Mouse (Mus musculus): ENCODE results near the gene Trim12c.
"Not testable (repeated sequence)": the region's sequence is repeated elsewhere in the genome, so short reads cannot be mapped to it uniquely, and the experiment has no call there.

The Trim12c gene

DNA sequence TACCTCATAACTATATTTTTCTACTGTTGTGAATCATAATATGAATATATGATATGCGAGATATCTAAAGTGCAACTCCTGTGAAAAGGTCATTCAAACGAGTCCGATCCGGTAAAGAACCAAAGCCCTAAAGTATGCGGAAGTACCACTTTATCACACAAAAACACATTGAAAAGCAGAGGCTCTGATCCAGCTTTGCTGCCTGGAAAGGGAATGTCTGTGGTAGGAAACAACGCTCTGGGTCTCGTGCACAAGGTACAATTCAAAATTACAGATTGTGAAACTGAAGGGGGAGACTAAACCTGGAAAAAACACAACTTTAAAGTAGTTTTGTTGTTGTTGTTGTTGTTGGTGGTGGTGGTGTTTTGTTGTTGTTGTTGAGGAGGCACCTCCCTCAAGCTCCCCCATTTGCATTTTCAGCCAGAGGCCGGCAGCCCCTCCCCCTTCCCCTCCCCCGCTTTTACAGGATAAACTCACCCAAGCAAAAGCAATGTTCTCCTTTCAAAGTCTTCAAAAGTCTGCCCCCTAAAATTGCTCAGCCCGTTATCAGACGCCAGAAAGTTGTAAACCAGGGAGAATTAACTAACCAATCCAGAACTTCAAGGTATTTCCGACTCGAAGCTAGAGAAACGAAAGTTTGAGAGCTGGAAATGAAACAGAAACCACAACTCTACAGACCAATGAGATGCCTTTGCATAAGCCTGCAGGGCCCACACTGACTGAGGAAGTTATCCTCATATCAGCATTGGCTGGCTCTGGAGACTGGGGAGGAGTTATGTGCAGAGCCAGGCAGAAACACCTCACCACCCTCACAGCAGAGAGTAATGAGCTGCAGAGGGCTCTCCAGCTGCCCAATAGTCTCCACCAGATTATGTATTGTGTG is at the start of gene Trim12c:
Trim12c (minus strand) TSS at position 646 of the 883 bp plus-strand sequence.
- peak; percentile 54 for DNase-seq (ENCODE audit: low spot score)

DNA sequence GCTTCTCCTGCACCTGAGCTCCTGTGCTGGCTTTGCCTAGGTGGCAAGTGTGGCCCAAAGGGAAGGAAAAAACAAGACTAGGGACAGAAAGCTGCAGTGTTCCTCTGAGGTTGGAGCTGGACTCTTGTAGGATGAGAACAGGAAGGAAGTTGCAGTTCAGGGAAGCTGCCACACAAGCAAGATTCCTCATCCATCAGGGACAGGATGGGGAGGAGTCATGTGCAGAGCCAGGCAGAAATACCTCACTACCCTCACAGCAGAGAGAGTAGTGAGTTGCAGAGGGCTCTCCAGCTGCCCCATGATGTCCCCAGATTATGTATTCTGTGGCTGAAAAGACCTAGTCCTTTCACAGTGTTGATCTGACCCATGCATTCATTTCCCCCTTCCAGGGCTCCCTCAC is 48.0 kb upstream of the Trim12c start:
- no peak for DNase-seq (ENCODE audit: low spot score)

DNA sequence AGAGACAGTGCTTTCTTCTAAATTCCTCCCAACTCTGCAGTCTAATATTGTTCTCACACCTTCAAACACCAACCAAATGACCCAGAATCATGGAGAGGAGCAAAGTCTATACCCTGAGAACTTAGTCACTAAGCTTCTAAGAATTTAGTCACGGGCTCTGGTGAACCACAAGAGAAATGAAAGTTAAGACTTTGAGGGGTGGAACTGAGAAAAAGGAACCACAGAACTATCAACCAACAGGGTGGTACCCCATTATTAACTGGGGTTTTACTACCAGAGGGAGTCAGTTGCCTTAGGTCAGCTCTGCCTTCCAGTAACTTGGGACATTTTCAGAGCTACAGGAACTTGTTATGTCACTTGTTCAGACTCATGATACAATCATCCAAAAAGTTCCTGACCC is 47.5 kb upstream of the Trim12c start, which contains the start of gene Trim30c:
Trim30c (minus strand) TSS at position 140 of the 400 bp plus-strand sequence.
- DNase-seq (ENCODE audit: low spot score) = no peak

DNA sequence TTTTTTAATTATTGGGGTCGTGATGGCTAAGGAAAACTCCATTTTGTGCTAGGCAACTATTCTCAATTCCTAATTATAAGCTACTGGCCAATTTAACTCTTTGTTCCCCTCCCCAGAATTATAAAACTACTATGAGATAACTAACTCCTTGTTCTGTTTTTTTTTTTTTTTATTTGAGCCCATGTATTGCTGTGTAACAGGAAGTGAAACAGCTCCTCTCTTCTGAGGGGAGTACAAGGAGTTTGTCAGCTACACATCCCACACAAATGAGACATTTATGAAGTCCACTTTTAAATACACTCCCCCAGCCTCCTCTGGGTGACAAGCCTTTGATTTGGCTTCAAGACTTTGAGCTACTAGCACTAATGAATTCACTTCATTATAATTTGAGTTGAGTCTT is 45.3 kb upstream of the Trim12c start:
- DNase-seq (ENCODE audit: low spot score) = no peak

DNA sequence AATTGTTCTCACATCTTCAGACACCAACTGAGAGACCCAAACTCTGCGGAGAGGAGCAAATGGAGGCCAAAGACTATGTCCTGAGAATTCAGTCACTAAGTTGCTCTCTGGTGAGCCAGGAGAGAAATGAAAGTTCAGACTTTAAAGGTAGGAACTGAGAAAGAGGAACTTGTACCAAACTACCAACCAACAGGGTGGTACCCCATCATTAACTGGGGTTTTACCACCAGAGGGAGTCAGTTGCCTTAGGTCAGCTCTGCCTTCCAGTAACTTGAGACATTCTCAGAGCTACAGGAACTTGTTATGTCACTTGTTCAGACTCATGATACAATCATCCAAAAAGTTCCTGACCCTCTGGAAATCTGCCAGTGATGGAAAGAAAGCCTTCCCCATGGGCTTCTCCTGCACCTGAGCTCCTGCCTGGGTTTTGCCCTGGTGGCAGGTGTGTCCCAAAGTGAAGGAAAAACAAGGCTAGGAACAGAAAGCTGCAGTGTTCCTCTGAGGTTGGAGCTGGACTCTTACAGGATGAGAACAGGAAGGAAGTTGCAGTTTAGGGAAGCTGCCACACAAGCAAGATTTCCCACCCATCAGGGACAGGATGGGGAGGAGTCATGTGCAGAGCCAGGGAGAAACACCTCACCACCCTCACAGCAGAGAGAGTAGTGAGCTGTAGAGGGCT is 16.7 kb upstream of the Trim12c start, which contains the start of gene Trim30b:
Trim30b (minus strand) TSS at position 149 of the 679 bp plus-strand sequence.
- no peak for DNase-seq (ENCODE audit: low spot score)

DNA sequence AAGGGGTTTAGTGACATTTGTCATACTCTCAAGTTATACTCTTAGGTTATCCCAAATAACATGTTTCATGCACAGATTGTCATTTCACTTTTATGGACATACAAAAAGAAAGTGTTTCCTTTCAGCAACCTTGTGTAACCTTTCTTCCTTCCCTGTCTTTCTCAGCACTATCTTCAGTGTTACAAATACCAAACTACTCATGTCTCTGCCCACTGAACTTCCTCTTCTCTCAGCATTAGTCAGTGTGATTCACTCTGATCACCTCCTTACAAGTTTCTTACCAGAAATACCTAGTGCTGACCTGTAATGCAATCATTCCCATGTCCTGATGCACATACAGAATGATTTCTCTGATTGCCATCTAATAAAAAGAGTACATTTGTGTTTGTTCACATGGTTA is 13.2 kb upstream of the Trim12c start:
- DNase-seq (ENCODE audit: low spot score) = no peak

DNA sequence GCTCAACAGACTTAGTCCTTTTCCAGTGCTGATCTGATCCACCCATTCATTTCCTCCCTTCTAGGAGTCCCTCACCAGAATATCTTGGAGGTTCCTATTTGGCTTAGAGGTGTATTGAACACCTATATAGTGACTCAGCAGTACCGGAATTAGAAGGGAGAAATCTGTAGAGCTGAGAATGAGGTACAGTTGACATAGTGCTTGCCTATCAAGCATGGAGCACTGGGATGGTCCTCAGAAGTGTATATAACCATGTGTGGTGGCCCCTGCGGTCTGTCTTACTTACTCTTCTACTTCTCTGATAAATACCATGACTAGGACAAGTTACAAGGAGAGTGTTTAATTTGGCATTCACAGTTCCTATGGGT is 422 bp upstream of the Trim12c start:
- DNase-seq (ENCODE audit: low spot score) = no peak

DNA sequence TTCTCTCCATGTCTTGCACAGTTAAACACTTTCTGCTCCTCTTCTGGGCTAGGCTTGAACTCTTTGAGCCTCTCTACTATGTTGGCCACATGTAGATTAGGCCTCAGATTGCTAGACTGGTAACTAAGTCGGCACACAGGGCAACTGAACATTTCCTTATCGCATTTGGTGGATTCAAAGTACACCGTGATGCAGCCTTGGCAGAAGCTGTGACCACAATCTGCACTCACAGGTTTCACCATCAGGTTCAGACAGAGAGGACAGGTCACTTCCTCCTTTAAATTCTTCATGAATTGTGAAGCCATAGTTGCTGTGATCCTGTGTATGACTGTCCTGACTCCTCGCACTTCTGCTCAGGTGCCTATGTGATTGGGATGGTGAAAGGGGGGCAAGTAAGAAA is 5.1 kb downstream of the Trim12c start:
- DNase-seq (ENCODE audit: low spot score) = not testable (repeated sequence)

DNA sequence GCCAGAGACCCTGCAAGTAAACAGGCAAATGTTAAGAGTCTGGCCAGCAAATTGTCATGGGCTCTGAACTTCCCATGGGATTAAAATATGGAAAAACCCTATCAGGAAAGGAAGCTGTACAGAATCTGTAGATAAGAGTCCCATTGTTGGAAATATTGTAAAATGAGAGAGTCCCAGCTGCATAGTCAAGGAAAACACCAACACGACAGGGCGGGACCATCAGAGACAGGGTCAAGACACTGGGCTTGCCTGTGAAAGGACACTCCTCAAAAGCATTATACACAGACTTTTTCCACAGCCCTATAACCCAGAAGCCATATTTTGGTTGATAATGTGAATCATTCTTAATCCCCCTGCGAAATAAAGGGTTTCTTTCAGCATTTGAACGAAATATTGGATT is 12.4 kb downstream of the Trim12c start:
- not testable (repeated sequence) for DNase-seq (ENCODE audit: low spot score)

DNA sequence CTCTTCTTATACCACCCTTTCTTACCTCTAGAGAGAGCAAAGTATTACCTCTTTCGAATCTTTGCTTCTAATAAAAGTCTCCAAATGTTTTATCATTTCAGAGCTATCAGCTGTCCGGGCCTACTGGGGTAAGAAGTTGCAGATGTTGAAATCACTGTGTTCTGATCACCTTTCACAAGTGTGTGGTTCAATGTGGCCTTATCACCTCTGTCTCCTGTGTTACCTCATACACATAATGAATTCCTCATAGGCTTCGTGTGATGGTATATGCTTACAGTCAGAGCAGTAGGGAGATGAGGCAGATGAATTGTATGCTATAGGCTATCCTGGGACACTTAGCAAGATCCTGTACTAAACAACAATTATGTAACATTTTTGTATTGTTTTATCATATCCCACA is 17.6 kb downstream of the Trim12c start:
- not testable (repeated sequence) for DNase-seq (ENCODE audit: low spot score)

DNA sequence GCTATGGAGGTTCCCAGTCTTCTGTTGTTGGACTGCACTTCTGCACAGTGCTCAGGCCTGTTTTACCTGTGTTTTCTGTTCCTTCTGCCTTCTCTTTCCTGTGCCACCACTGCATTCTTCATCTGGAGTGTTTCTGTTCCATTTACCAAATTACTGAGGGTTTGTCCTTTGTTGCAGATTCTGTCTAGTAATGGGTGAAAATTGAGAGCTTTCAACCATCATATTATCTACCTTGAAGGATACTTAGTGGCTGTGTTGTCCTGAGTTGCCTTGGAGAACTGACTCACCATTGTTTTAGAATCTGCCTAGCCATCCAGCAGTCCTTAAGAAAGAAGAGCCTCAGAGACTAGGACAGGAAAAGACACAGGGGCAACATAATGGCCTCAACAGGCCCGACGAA is 24.0 kb downstream of the Trim12c start, which contains the start of gene Trim34b:
Trim34b (plus strand) TSS at position 301 of the 400 bp plus-strand sequence.
- not testable (repeated sequence) for DNase-seq (ENCODE audit: low spot score)

DNA sequence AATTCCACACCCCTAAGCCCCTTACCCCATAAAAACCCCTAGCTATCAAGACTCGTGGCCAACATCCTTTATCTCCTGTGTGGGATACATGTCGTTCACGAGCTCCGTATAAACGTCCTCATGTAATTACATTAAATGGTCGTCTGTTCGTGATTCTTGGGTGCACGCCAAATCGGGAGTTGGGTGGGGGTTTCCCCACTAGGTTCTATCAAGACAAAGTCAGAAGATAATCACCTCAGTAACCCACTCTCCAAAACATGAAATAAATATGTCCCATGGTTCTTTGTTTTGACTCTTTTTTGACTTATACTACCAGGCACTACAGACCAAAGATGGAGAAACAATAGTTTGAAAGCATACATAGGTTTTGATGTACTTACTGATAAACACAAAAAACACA is 31.1 kb downstream of the Trim12c start:
- DNase-seq (ENCODE audit: low spot score) = no peak

DNA sequence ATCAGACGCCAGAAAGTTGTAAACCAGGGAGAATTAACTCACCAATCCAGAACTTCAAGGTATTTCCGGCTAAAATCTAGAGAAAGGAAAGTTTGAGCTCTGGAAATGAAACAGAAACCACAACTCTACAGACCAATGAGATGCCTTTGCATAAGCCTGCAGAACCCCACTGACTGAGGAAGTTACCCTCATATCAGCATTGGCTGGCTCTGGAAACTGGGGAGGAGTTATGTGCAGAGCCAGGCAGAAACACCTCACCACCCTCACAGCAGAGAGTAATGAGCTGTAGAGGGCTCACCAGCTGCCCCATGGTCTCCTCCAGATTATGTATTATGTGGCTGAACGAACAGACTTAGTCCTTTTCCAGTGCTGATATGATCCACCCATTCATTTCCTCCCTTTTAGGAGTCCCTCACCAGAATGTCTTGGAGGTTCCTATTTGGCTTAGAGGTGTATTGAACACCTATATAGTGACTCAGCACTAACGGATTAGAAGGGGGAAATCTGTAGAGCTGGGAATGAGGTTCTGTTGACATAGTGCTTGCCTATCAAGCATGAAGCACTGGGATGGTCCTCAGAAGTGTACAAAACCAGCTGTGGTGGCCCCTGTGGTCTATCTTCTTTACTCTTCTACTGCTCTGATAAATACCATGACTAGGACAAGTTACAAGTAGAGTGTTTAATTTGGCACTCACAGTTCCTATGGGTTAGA is 37.6 kb downstream of the Trim12c start, which contains the start of gene Trim12a:
Trim12a (minus strand) TSS at position 98 of the 712 bp plus-strand sequence.
- DNase-seq (ENCODE audit: low spot score) = not testable (repeated sequence)

DNA sequence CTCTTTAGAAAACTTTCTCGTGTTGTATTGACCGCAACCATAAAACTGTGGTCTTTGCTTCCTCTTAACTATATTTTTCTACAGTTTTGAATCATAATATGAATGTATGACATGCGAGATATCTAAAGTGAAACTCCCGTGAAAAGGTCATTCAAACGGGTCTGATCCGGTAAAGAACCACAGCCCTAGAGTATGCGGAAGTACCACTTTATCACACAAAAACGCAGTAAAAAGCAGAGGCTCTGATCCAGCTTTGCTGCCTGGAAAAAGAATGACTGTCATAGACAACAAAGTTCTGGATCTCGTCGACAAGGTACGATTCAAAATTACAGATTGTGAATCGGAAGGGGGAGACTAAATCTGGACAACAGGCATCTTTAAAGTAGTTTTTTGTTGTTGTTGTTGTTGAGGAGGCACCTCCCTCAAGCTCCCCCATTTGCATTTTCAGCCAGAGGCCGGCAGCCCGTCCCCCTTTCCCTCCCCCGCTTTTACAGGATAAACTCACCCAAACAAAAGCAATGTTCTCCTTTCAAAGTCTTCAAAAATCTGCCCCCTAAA is 38.3 kb downstream of the Trim12c start:
- peak; percentile 5 for DNase-seq (ENCODE audit: low spot score)

DNA sequence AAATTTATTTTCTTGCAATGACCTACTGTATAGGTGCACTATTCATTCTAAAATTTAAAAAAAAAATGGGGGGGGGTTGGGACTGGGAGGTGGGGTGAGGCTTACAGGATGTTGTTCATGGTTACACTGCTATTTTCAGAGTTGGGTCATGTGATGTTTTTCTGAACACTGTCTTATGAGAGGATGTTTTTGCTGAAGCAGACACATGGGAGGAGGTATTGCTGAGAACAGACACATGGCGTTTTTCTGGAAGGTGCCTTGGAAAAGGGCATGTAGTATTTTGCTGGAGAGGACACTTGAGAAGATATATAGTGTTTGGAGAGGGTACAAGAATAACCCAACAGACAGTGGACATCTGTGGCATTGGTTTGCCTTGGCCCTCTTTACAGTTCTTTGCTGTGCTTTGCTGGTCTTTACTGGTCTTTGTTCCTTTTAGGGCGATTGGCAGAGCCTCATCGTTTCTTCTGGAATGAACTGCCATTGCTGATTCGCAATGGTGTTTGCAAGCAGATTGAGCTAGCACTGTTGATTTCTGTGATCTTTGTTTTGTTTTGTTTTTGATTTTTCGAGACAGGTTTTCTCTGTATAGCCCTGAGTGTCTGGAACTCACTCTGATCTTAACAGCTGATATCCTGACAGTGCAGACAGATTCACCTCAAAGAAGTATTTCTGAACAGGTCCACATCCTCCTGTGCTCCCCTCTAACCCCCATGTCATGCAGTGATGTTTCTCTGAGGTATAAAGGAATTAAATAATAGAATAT is 61.3 kb downstream of the Trim12c start:
- no peak for DNase-seq (ENCODE audit: low spot score)

DNA sequence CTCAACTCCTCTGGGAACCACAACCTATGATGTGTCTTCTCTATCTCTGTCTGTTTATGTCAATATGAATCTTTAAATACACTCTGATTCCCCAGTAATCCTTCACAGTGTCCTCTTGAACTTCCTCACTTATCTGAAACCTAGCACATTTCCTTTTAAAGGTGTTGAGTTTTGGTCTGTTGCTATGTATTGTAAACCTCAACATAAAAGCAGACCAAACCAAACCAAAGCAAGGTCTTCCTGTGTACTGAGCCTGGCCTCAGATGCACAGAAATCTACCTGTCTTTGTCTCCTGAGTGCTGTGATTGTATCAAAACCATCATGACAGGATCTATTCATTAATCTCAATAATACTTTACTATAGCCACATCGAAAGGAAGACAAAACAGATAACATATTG is 62.5 kb downstream of the Trim12c start:
- DNase-seq (ENCODE audit: low spot score) = no peak

All from ovary, postnatal 36 days (tissue).